Mouse (Mus musculus) intestine, embryonic 14.5 days (tissue): ENCODE measurements around the gene Mphosph9. TPM values are rescaled to one million over a fixed set of nuclear protein-coding genes. Genes with fewer than 3 reads are reported as not detected.

Experiments used
- ATAC-seq: fragments of 200-750 bp; cut with Nextera tagmentation; replicated peaks from 2 replicates; pipeline ENCODE4 v1.8.0; 2017; ENCODE audit warnings: low read depth, moderate number of reproducible peaks, moderate TSS enrichment, moderate library complexity; ENCODE audit not compliant: low FRiP score, low TSS enrichment
- DNase-seq: peaks from one replicate; pipeline ENCODE4 v3.0.0-alpha.2; 2018; ENCODE audit warnings: low spot score
- H3K27ac ChIP-seq: fragments of 300-500 bp; sonication (generic); 2 replicates; pipeline ENCODE4 v1.5.1; 2014; ENCODE audit warnings: low read depth, mild to moderate bottlenecking, control low read depth
- H3K27me3 ChIP-seq: fragments of 300-500 bp; sonication (generic); replicated peaks from 2 replicates; pipeline ENCODE4 v1.6.1; 2014; ENCODE audit warnings: low read length, control low read depth; ENCODE audit not compliant: control insufficient read depth, insufficient read depth
- H3K36me3 ChIP-seq: fragments of 300-500 bp; sonication (generic); 2 replicates; pipeline ENCODE4 v1.6.1; 2014; ENCODE audit warnings: low read length, control low read depth; ENCODE audit not compliant: control insufficient read depth, insufficient read depth
- H3K4me1 ChIP-seq: fragments of 300-500 bp; sonication (generic); replicated peaks from 2 replicates; pipeline ENCODE4 v1.6.1; 2014; ENCODE audit warnings: low read length, control low read depth, mixed read lengths; ENCODE audit not compliant: control insufficient read depth, insufficient read depth
- H3K4me2 ChIP-seq: fragments of 300-500 bp; sonication (generic); 2 replicates; pipeline ENCODE4 v1.6.1; 2014; ENCODE audit warnings: low read length
- H3K4me3 ChIP-seq: fragments of 300-500 bp; sonication (generic); 2 replicates; pipeline ENCODE4 v1.5.1; 2014; ENCODE audit warnings: low read depth, low read length, control low read depth, mixed read lengths
- H3K9ac ChIP-seq: fragments of 300-500 bp; sonication (generic); 2 replicates; pipeline ENCODE4 v1.6.1; 2014; ENCODE audit warnings: mild to moderate bottlenecking, low read length
- H3K9me3 ChIP-seq: fragments of 300-500 bp; sonication (generic); 2 replicates; pipeline ENCODE4 v1.6.1; 2016; ENCODE audit warnings: low read length, control low read depth; ENCODE audit not compliant: control insufficient read depth
- WGBS: fragments of 180-500 bp; shearing (Covaris S2); extraction: QIAGEN DNeasy Blood & Tissue Kit; methylation state at CpG from one replicate; pipeline ENCODE4 v1.1.7; 2014; 5-methylcytosine and 5-hydroxymethylcytosine counted together
- polyA plus RNA-seq: library from polyadenylated mRNA; unstranded; fragments of >200 nt; fragmentation: Nextera tagmentation; extraction: Ambion mirVana; gene quantifications from 2 replicates; pipeline ENCODE4 v1.2.1, GENCODE M21; 2014

The Mphosph9 gene
- polyA plus RNA-seq, 1 experiment from 2014 or later = 13.6 TPM

GRCm38 (mm10) chr5:124269661-124270060 is 58.1 kb downstream of the Mphosph9 start:
- H3K27ac ChIP-seq = no peak overlapping the region
- H3K9me3 ChIP-seq = 0 out of 2 replicates have a peak, but pooled peaks cover 2% of the 10 kb centered on the region
- no peak for ATAC-seq
- no peak overlapping the region for H3K4me2 ChIP-seq
- WGBS = 86% methylated on average over 11 of the region's 11 CpGs
- H3K4me3 ChIP-seq = no peak overlapping the region
- H3K9ac ChIP-seq = no peak overlapping the region
- no peaks in the 10 kb centered on the region for H3K4me1 ChIP-seq
- peaks cover 27% of the 10 kb centered on the region for H3K36me3 ChIP-seq
- no peak for DNase-seq
- no peaks in the 10 kb centered on the region for H3K27me3 ChIP-seq

DNA sequence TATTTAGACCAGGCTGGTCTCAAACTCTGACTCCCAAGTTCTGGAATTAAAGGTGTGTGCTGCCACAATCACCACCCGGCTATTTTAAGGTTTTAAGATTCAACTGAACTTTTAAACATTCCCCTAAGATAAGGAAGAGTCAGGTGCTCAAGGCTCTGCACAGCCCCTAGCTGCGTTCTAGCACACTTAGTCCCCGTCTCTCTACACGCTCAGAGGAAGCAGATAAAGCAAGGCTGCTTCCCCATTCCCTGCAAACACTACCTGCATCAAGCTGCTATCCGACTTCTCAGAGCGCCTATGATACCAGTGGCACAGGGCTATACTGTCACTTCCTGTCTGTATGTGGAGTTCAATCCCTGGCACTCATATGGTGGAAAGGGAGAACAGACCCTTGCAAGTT is 60.1 kb downstream of the Mphosph9 start:
- 0 out of 2 replicates have a peak, but pooled peaks cover 2% of the 10 kb centered on the region for H3K9me3 ChIP-seq
- no peak overlapping the region for H3K27ac ChIP-seq
- H3K4me1 ChIP-seq = no peaks in the 10 kb centered on the region
- peaks cover 36% of the 10 kb centered on the region for H3K36me3 ChIP-seq
- H3K4me3 ChIP-seq = no peak overlapping the region
- ATAC-seq (no peak), DNase-seq (no peak)
- no peak overlapping the region for H3K4me2 ChIP-seq
- WGBS = 84% methylated on average over 6 of the region's 6 CpGs
- H3K9ac ChIP-seq = no peak overlapping the region
- no peaks in the 10 kb centered on the region for H3K27me3 ChIP-seq

DNA sequence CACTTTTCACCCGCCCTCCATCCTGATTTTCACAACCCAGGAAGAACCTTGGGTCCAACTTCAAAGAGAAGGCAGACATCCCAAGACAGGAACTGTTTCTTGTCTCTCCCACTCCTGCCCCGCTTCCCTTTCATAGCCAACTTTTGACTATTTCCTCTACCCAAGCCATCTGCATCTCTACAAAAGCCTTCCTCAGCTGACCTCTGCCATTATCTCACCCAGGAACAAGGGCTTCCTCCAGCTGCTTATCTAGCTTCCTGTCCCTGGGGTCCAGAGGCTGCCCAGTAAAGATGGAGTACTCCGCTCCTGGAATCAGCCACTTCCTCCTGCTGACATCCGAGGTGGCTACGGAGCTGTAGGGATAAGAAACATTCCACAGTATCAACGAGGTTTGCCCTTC is 61.0 kb downstream of the Mphosph9 start:
- no peaks in the 10 kb centered on the region for H3K4me1 ChIP-seq
- H3K4me3 ChIP-seq = no peak overlapping the region
- 0 out of 2 replicates have a peak, but pooled peaks cover 2% of the 10 kb centered on the region for H3K9me3 ChIP-seq
- no peak overlapping the region for H3K9ac ChIP-seq
- peaks cover 42% of the 10 kb centered on the region for H3K36me3 ChIP-seq
- no peaks in the 10 kb centered on the region for H3K27me3 ChIP-seq
- no peak overlapping the region for H3K4me2 ChIP-seq
- H3K27ac ChIP-seq = no peak overlapping the region
- DNase-seq = no peak
- ATAC-seq = no peak
- WGBS = 82% methylated on average over 6 of the region's 6 CpGs

GRCm38 (mm10) chr5:124263246-124263645 is 64.5 kb downstream of the Mphosph9 start:
- Histone ChIP-seq H3K4me3 (no peak overlapping the region), H3K27me3 (no peaks in the 10 kb centered on the region), H3K36me3 (peaks cover 64% of the 10 kb centered on the region), H3K4me2 (no peak overlapping the region), H3K9ac (no peak overlapping the region), H3K4me1 (no peaks in the 10 kb centered on the region), H3K27ac (no peak overlapping the region), H3K9me3 (no peaks in the 10 kb centered on the region)
- no peak for DNase-seq
- ATAC-seq = no peak
- WGBS = 75% methylated on average over 4 of the region's 4 CpGs

GRCm38 (mm10) chr5:124262090-124262489 is 65.7 kb downstream of the Mphosph9 start:
- peaks cover 75% of the 10 kb centered on the region for H3K36me3 ChIP-seq
- H3K9ac ChIP-seq = no peak overlapping the region
- no peaks in the 10 kb centered on the region for H3K27me3 ChIP-seq
- no peak overlapping the region for H3K4me2 ChIP-seq
- H3K4me3 ChIP-seq = no peak overlapping the region
- peak overlapping the region; percentile 54; the same call in 1 of the 2 replicates for H3K27ac ChIP-seq
- 72% methylated on average over 4 of the region's 4 CpGs for WGBS
- no peaks in the 10 kb centered on the region for H3K4me1 ChIP-seq
- no peaks in the 10 kb centered on the region for H3K9me3 ChIP-seq
- ATAC-seq (no peak), DNase-seq (no peak)

GRCm38 (mm10) chr5:124259133-124259532 is 68.6 kb downstream of the Mphosph9 start:
- DNase-seq (no peak), ATAC-seq (no peak)
- Histone ChIP-seq H3K27ac (no peak overlapping the region), H3K36me3 (peaks cover 69% of the 10 kb centered on the region), H3K9me3 (no peaks in the 10 kb centered on the region), H3K4me3 (no peak overlapping the region), H3K4me1 (no peaks in the 10 kb centered on the region), H3K4me2 (no peak overlapping the region), H3K27me3 (no peaks in the 10 kb centered on the region), H3K9ac (no peak overlapping the region)
- 36% methylated on average over 2 of the region's 2 CpGs for WGBS

GRCm38 (mm10) chr5:124258026-124258425 is 69.7 kb downstream of the Mphosph9 start:
- Histone ChIP-seq H3K9me3 (no peaks in the 10 kb centered on the region), H3K27ac (no peak overlapping the region), H3K36me3 (peaks cover 76% of the 10 kb centered on the region), H3K4me2 (no peak overlapping the region), H3K27me3 (no peaks in the 10 kb centered on the region), H3K9ac (no peak overlapping the region), H3K4me1 (no peaks in the 10 kb centered on the region), H3K4me3 (no peak overlapping the region)
- no peak for ATAC-seq
- no peak for DNase-seq
- 97% methylated on average over 1 of the region's 1 CpGs for WGBS

GRCm38 (mm10) chr5:124255141-124255540 is 72.6 kb downstream of the Mphosph9 start:
- WGBS = 94% methylated on average over 7 of the region's 7 CpGs
- Histone ChIP-seq H3K9ac (no peak overlapping the region), H3K9me3 (no peaks in the 10 kb centered on the region), H3K27me3 (no peaks in the 10 kb centered on the region), H3K4me1 (peaks cover 5% of the 10 kb centered on the region), H3K4me3 (no peak overlapping the region), H3K36me3 (peaks cover 53% of the 10 kb centered on the region), H3K27ac (no peak overlapping the region), H3K4me2 (no peak overlapping the region)
- ATAC-seq = no peak
- DNase-seq = no peak

GRCm38 (mm10) chr5:124253555-124253954 is 74.2 kb downstream of the Mphosph9 start:
- H3K36me3 ChIP-seq = peaks cover 39% of the 10 kb centered on the region
- H3K4me3 ChIP-seq = no peak overlapping the region
- H3K9ac ChIP-seq = no peak overlapping the region
- no peak for ATAC-seq
- peaks cover 7% of the 10 kb centered on the region for H3K4me1 ChIP-seq
- DNase-seq = no peak
- H3K27me3 ChIP-seq = no peaks in the 10 kb centered on the region
- 82% methylated on average over 8 of the region's 8 CpGs for whole genome bisulfite sequencing
- H3K9me3 ChIP-seq = no peaks in the 10 kb centered on the region
- H3K4me2 ChIP-seq = no peak overlapping the region
- no peak overlapping the region for H3K27ac ChIP-seq
